ENCODE assay signal across 7 mouse cellular contexts in genomic region chr1:178318002-178318388, GRCm38 (mm10). TPM values are rescaled to one million over a fixed set of nuclear protein-coding genes. Genes with fewer than 3 reads are reported as not detected.
DNase-seq lines count a peak whose midpoint lies in the region; ATAC-seq and TF ChIP-seq lines count a peak whose summit lies in the region.

No protein-coding gene starts in this region.

- no peaks in the 10 kb centered on the region for H3K27me3 ChIP-seq in spleen, adult 2 months (ENCODE audit: control insufficient read depth, insufficient read depth, low read length)
- no peaks in the 10 kb centered on the region for H3K27me3 ChIP-seq in hindbrain, embryonic 12.5 days
- H3K27me3 ChIP-seq in liver, embryonic 13.5 days = no peaks in the 10 kb centered on the region
- H3K27me3 ChIP-seq in neural tube, embryonic 12.5 days (replicated peaks) = no peaks in the 10 kb centered on the region

- DNase-seq in spleen, adult 2 months (ENCODE audit: low read depth in 1 of 2, low spot score in 2 of 2) = no peak
- no peak for DNase-seq in spleen, adult 18-20 months
- peak; percentile 82 for DNase-seq in liver, embryonic 13.5 days
- DNase-seq in cerebellum, postnatal 10 days = no peak

- no peaks in the 10 kb centered on the region for H3K9me3 ChIP-seq in hindbrain, embryonic 12.5 days (replicated peaks)
- H3K9me3 ChIP-seq in liver, embryonic 13.5 days (replicated peaks) = no peaks in the 10 kb centered on the region
- H3K9me3 ChIP-seq in neural tube, embryonic 12.5 days = no peaks in the 10 kb centered on the region

- peak; percentile 81 for ATAC-seq in hindbrain, embryonic 12.5 days (ENCODE audit: low FRiP score)
- peak; percentile 62 for ATAC-seq in liver, embryonic 13.5 days (ENCODE audit: low read depth)
- peak; percentile 82 for ATAC-seq in neural tube, embryonic 12.5 days (ENCODE audit: low FRiP score, low read depth)

- WGBS in spleen, adult 2 months = under 1% methylated on average over 17 of the region's 17 CpGs
- under 1% methylated on average over 17 of the region's 17 CpGs for WGBS in hindbrain, embryonic 12.5 days
- under 1% methylated on average over 17 of the region's 17 CpGs for WGBS in liver, embryonic 13.5 days (ENCODE audit: insufficient replicate concordance)
- WGBS in neural tube, embryonic 12.5 days = under 1% methylated on average over 17 of the region's 17 CpGs

- TF ChIP-seq POLR2A in spleen, adult 2 months (IDR thresholded peaks at IDR 0.05; ENCODE audit: low read depth, low read length) = no peak
- TF ChIP-seq POLR2A in cortical plate, adult 2 months (IDR thresholded peaks at IDR 0.05; ENCODE audit: extremely low read depth, insufficient read depth, low read length) = peak; percentile 78; the same call in 1 of the 2 replicates

- H3K9ac ChIP-seq in hindbrain, embryonic 12.5 days = peak overlapping the region; percentile 86
- H3K9ac ChIP-seq in liver, embryonic 13.5 days = peak overlapping the region; percentile 91
- peak overlapping the region; percentile 85 for H3K9ac ChIP-seq in neural tube, embryonic 12.5 days

- peak overlapping the region; percentile 98 for H3K4me3 ChIP-seq in spleen, adult 2 months (ENCODE audit: extremely low read depth, insufficient read depth, insufficient read length)
- peak overlapping the region; percentile 60 for H3K4me3 ChIP-seq in cortical plate, adult 2 months (ENCODE audit: insufficient read depth, low read length)
- peak overlapping the region; percentile 52 for H3K4me3 ChIP-seq in hindbrain, embryonic 12.5 days
- H3K4me3 ChIP-seq in liver, embryonic 13.5 days (replicated peaks) = peak overlapping the region; percentile 70
- H3K4me3 ChIP-seq in neural tube, embryonic 12.5 days = peak overlapping the region; percentile 57

- H3K4me2 ChIP-seq in hindbrain, embryonic 12.5 days (replicated peaks) = peak overlapping the region; percentile 60
- peak overlapping the region; percentile 75 for H3K4me2 ChIP-seq in liver, embryonic 13.5 days
- H3K4me2 ChIP-seq in neural tube, embryonic 12.5 days (replicated peaks) = peak overlapping the region; percentile 73

- peak overlapping the region; percentile 100 for H3K27ac ChIP-seq in spleen, adult 2 months (ENCODE audit: insufficient read depth, low read length)
- H3K27ac ChIP-seq in cortical plate, adult 2 months (ENCODE audit: insufficient read depth, low read length) = peak overlapping the region; percentile 98
- peak overlapping the region; percentile 100 for H3K27ac ChIP-seq in hindbrain, embryonic 12.5 days
- peak overlapping the region; percentile 99 for H3K27ac ChIP-seq in liver, embryonic 13.5 days
- peak overlapping the region; percentile 99 for H3K27ac ChIP-seq in neural tube, embryonic 12.5 days

- H3K4me1 ChIP-seq in spleen, adult 2 months (ENCODE audit: control insufficient read depth, insufficient read depth, insufficient read length) = peaks cover 5% of the 10 kb centered on the region
- H3K4me1 ChIP-seq in cortical plate, adult 2 months (ENCODE audit: control insufficient read depth, insufficient read depth, low read length) = peaks cover 6% of the 10 kb centered on the region
- peaks cover 21% of the 10 kb centered on the region for H3K4me1 ChIP-seq in hindbrain, embryonic 12.5 days
- H3K4me1 ChIP-seq in liver, embryonic 13.5 days (replicated peaks) = peaks cover 56% of the 10 kb centered on the region
- peaks cover 22% of the 10 kb centered on the region for H3K4me1 ChIP-seq in neural tube, embryonic 12.5 days

- TF ChIP-seq CTCF in spleen, adult 2 months (IDR thresholded peaks at IDR 0.05; ENCODE audit: extremely low read depth, insufficient read depth, insufficient read length, insufficient replicate concordance) = no peak
- TF ChIP-seq CTCF in cortical plate, adult 2 months (IDR thresholded peaks at IDR 0.05; ENCODE audit: extremely low read depth, insufficient read depth, low read length) = no peak

- peaks cover 13% of the 10 kb centered on the region for H3K36me3 ChIP-seq in spleen, adult 2 months (ENCODE audit: control insufficient read depth, insufficient read depth, low read length)
- H3K36me3 ChIP-seq in hindbrain, embryonic 12.5 days = peaks cover 21% of the 10 kb centered on the region
- H3K36me3 ChIP-seq in liver, embryonic 13.5 days = peaks cover 24% of the 10 kb centered on the region
- H3K36me3 ChIP-seq in neural tube, embryonic 12.5 days = peaks cover 19% of the 10 kb centered on the region

RNA-seq across cellular contexts. Expression of gene Cox20, which starts 0.9 kb away (rescaled TPM):
- polyA plus RNA-seq in spleen, adult 2 months (2012; rRNA removed) = 3.7 and 4.2 TPM in 2 replicates
- 62.8 and 63.5 TPM in 2 replicates for polyA plus RNA-seq in cortical plate, adult 2 months (2012; rRNA removed)
- polyA plus RNA-seq in hindbrain, embryonic 12.5 days (2016; fragmentation: Nextera tagmentation; extraction: Ambion mirVana) = 145 and 152 TPM in 2 replicates
- polyA plus RNA-seq in liver, embryonic 13.5 days (2015; fragmentation: Nextera tagmentation; extraction: Ambion mirVana) = 96.7 and 119 TPM in 2 replicates
- 119 and 122 TPM in 2 replicates for polyA plus RNA-seq in neural tube, embryonic 12.5 days (2016; fragmentation: Nextera tagmentation; extraction: Ambion mirVana)

RNA-seq across cellular contexts. Expression of gene Hnrnpu, which starts 19.6 kb away (rescaled TPM):
- polyA plus RNA-seq in spleen, adult 2 months (2012; rRNA removed) = 48.6 and 58.2 TPM in 2 replicates
- polyA plus RNA-seq in cortical plate, adult 2 months (2012; rRNA removed) = 317 and 349 TPM in 2 replicates
- 831 and 926 TPM in 2 replicates for polyA plus RNA-seq in hindbrain, embryonic 12.5 days (2016; fragmentation: Nextera tagmentation; extraction: Ambion mirVana)
- 177 and 260 TPM in 2 replicates for polyA plus RNA-seq in liver, embryonic 13.5 days (2015; fragmentation: Nextera tagmentation; extraction: Ambion mirVana)
- polyA plus RNA-seq in neural tube, embryonic 12.5 days (2016; fragmentation: Nextera tagmentation; extraction: Ambion mirVana) = 777 and 861 TPM in 2 replicates

Comparison
In these comparisons a context has a peak if more than half of its experiments do, and no peak if none do; other contexts are left out.
1. RNA of gene Cox20, which starts 0.9 kb away (polyA plus RNA-seq): 145 to 152 TPM in hindbrain, embryonic 12.5 days, 119 to 122 TPM in neural tube, embryonic 12.5 days, 96.7 to 119 TPM in liver, embryonic 13.5 days and 62.8 to 63.5 TPM in cortical plate, adult 2 months; 3.7 to 4.2 TPM in spleen, adult 2 months; every median in the first group is over 10 times any median in the second.
2. Peak in every context shown above with its lines, with median percentiles within 50 percentile points of each other: H3K27ac ChIP-seq, H3K4me3 ChIP-seq, ATAC-seq, H3K4me2 ChIP-seq and H3K9ac ChIP-seq.